Mouse (Mus musculus) CH12.LX (cell line): Measurements from ENCODE around the gene Uox. TPM values are rescaled to one million over a fixed set of nuclear protein-coding genes. Genes with fewer than 3 reads are reported as not detected.

Experiments
- DNase-seq: peaks from one replicate; pipeline ENCODE4 v3.0.0-alpha.2; 2013; ENCODE audit errors: extremely low read depth
- H3K27ac ChIP-seq: 2 replicates; pipeline ENCODE4 v1.5.1; 2012; ENCODE audit warnings: low read depth, mild to moderate bottlenecking, control low read depth, moderate library complexity; ENCODE audit not compliant: insufficient read depth
- H3K27me3 ChIP-seq: replicated peaks from 2 replicates; pipeline ENCODE3; 2012; ENCODE audit warnings: inconsistent platforms
- H3K36me3 ChIP-seq, 2 experiments: replicated peaks in 1 of 2; 2 replicates each; pipeline versions ENCODE3 to v1.6.1; 2012; ENCODE audit warnings: inconsistent platforms in 1 of 2, low read length in 1 of 2, mild to moderate bottlenecking in 1 of 2, mixed read lengths in 1 of 2, moderate library complexity in 1 of 2; ENCODE audit not compliant: control insufficient read depth in 1 of 2, insufficient read depth in 1 of 2
- H3K4me1 ChIP-seq, 2 experiments: 2 replicates each; pipeline ENCODE4 v1.6.1; 2012; ENCODE audit warnings: inconsistent platforms in 1 of 2, moderate library complexity in 1 of 2; ENCODE audit not compliant: insufficient read depth in 2 of 2, control insufficient read depth in 1 of 2
- H3K4me2 ChIP-seq: 2 replicates; pipeline ENCODE4 v1.6.1; 2012; ENCODE audit warnings: low read depth, mild to moderate bottlenecking, control low read depth; ENCODE audit not compliant: poor library complexity, insufficient read depth, severe bottlenecking
- H3K4me3 ChIP-seq, 3 experiments: fragments of 150-350 bp in 1 of 3; sonication (generic) in 1 of 3; replicated peaks in 1 of 3; 2 replicates each; pipeline versions ENCODE3 to v1.5.1; 2011 to 2012; ENCODE audit warnings: low read depth in 2 of 3, low read length in 2 of 3, mild to moderate bottlenecking in 2 of 3, moderate library complexity in 2 of 3, control low read depth in 1 of 3, improper control_type of control experiment in 1 of 3, inconsistent platforms in 1 of 3, mixed read lengths in 1 of 3; ENCODE audit not compliant: poor library complexity in 1 of 3
- H3K79me2 ChIP-seq: replicated peaks from 2 replicates; pipeline ENCODE4 v1.6.1; 2012; ENCODE audit warnings: mild to moderate bottlenecking, moderate library complexity; ENCODE audit not compliant: control insufficient read depth, poor library complexity, insufficient read depth, severe bottlenecking; ENCODE audit errors: extremely low read depth
- H3K9ac ChIP-seq: 2 replicates; pipeline ENCODE4 v1.6.1; 2012; ENCODE audit warnings: low read depth, mild to moderate bottlenecking, control low read depth, moderate library complexity; ENCODE audit not compliant: insufficient read depth
- H3K9me3 ChIP-seq: replicated peaks from 2 replicates; pipeline ENCODE3; 2012; ENCODE audit warnings: low read length, inconsistent platforms, mixed read lengths
- BHLHE40 ChIP-seq: IDR thresholded peaks from 2 replicates; pipeline ENCODE4 v1.6.1; 2011; ENCODE audit warnings: mild to moderate bottlenecking, low read depth, low read length, improper control_type of control experiment
- E2F4 ChIP-seq: IDR thresholded peaks from 2 replicates; pipeline ENCODE4 v1.6.1; 2011; ENCODE audit warnings: low read depth, low read length, improper control_type of control experiment; ENCODE audit not compliant: insufficient replicate concordance
- ELF1 ChIP-seq: IDR thresholded peaks from 2 replicates; pipeline ENCODE4 v1.6.1; 2014; ENCODE audit warnings: low read depth, mild to moderate bottlenecking, inconsistent platforms, low read length, improper control_type of control experiment
- ETS1 ChIP-seq: conservative IDR thresholded peaks from 2 replicates; pipeline ENCODE4 v1.6.1; 2012; ENCODE audit warnings: low read depth, mild to moderate bottlenecking, inconsistent platforms, low read length, improper control_type of control experiment, moderate library complexity
- GABPA ChIP-seq: IDR thresholded peaks from 2 replicates; pipeline ENCODE4 v1.6.1; 2012; ENCODE audit warnings: low read depth, low read length, improper control_type of control experiment, inconsistent platforms; ENCODE audit not compliant: insufficient replicate concordance
- IRF4 ChIP-seq: IDR thresholded peaks from 2 replicates; pipeline ENCODE4 v1.6.1; 2014; ENCODE audit warnings: low read depth, mild to moderate bottlenecking, inconsistent platforms, low read length, improper control_type of control experiment
- JUN ChIP-seq: IDR thresholded peaks from 2 replicates; pipeline ENCODE4 v1.6.1; 2011; ENCODE audit warnings: low read depth, mild to moderate bottlenecking, low read length, improper control_type of control experiment, moderate library complexity; ENCODE audit not compliant: insufficient read depth
- JUND ChIP-seq: conservative IDR thresholded peaks from 2 replicates; pipeline ENCODE4 v1.6.1; 2011; ENCODE audit warnings: low read depth, low read length, improper control_type of control experiment
- MAFK ChIP-seq: IDR thresholded peaks from 2 replicates; pipeline ENCODE4 v1.6.1; 2011; ENCODE audit warnings: low read length, improper control_type of control experiment; ENCODE audit not compliant: insufficient replicate concordance
- MAX ChIP-seq: IDR thresholded peaks from 2 replicates; pipeline ENCODE4 v1.6.1; 2011; ENCODE audit warnings: low read length, improper control_type of control experiment
- MEF2A ChIP-seq: IDR thresholded peaks from 2 replicates; pipeline ENCODE4 v1.6.1; 2014; ENCODE audit warnings: low read depth, mild to moderate bottlenecking, inconsistent platforms, low read length, improper control_type of control experiment, borderline replicate concordance
- MYC ChIP-seq: IDR thresholded peaks from 2 replicates; pipeline ENCODE4 v1.6.1; 2011; ENCODE audit warnings: low read depth, mild to moderate bottlenecking, improper control_type of control experiment, low read length
- NELFE ChIP-seq: IDR thresholded peaks from 2 replicates; pipeline ENCODE4 v1.6.1; 2011; ENCODE audit warnings: low read depth, low read length, improper control_type of control experiment
- NRF1 ChIP-seq: IDR thresholded peaks from 2 replicates; pipeline ENCODE4 v1.6.1; 2014; ENCODE audit warnings: low read depth, mild to moderate bottlenecking, inconsistent platforms, low read length, improper control_type of control experiment, moderate library complexity
- PAX5 ChIP-seq: IDR thresholded peaks from 2 replicates; pipeline ENCODE4 v1.6.1; 2012; ENCODE audit warnings: low read length, inconsistent platforms, mixed read lengths
- POLR2A ChIP-seq: IDR thresholded peaks from 2 replicates; pipeline ENCODE4 v1.6.1; 2011; ENCODE audit warnings: low read depth, mild to moderate bottlenecking, improper control_type of control experiment, low read length
- RCOR1 ChIP-seq: conservative IDR thresholded peaks from 2 replicates; pipeline ENCODE4 v1.6.1; 2012; ENCODE audit warnings: low read depth, mild to moderate bottlenecking, inconsistent platforms, low read length, improper control_type of control experiment
- SIN3A ChIP-seq: IDR thresholded peaks from 2 replicates; pipeline ENCODE4 v1.6.1; 2012; ENCODE audit warnings: low read length, improper control_type of control experiment, inconsistent platforms
- SMC3 ChIP-seq: IDR thresholded peaks from 2 replicates; pipeline ENCODE4 v1.6.1; 2011; ENCODE audit warnings: low read depth, low read length, improper control_type of control experiment
- TCF12 ChIP-seq: IDR thresholded peaks from 2 replicates; pipeline ENCODE4 v1.6.1; 2014; ENCODE audit warnings: low read depth, mild to moderate bottlenecking, inconsistent platforms, low read length, improper control_type of control experiment
- UBTF ChIP-seq: IDR thresholded peaks from 2 replicates; pipeline ENCODE4 v1.6.1; 2012; ENCODE audit warnings: low read depth, mild to moderate bottlenecking, inconsistent platforms, low read length, improper control_type of control experiment, moderate library complexity
- USF2 ChIP-seq: conservative IDR thresholded peaks from 2 replicates; pipeline ENCODE4 v1.6.1; 2011; ENCODE audit warnings: low read depth, low read length, improper control_type of control experiment
- ZC3H11A ChIP-seq: IDR thresholded peaks from 2 replicates; pipeline ENCODE4 v1.6.1; 2012; ENCODE audit warnings: low read depth, mild to moderate bottlenecking, inconsistent platforms, low read length, improper control_type of control experiment
- ZKSCAN1 ChIP-seq: IDR thresholded peaks from 2 replicates; pipeline ENCODE4 v1.6.1; 2012; ENCODE audit warnings: low read depth, inconsistent platforms, low read length, improper control_type of control experiment, borderline replicate concordance
- dilution Hi-C: fragments of 300-500 bp; cut with MboI; formaldehyde crosslinking; loops from 2 replicates; pipeline ENCODE4 v1.14.3; 2020; ENCODE audit warnings: low sequenced_read_pairs; ENCODE audit not compliant: extremely low pct_unique_long_range_greater_than_20kb, extremely low pct_ligation_motif_present
- in situ Hi-C: fragments of 300-500 bp; cut with MboI; formaldehyde crosslinking; loops from 3 replicates; pipeline ENCODE4 v1.14.3; 2019; ENCODE audit warnings: low sequenced_read_pairs, low pct_ligation_motif_present, low pct_unique_long_range_greater_than_20kb, mixed read lengths
- polyA plus RNA-seq: library from polyadenylated mRNA; unstranded; fragments of >175 nt; gene quantifications from 2 replicates; pipeline ENCODE4 v1.2.1, GENCODE M21; 2012; ENCODE audit warnings: low read depth; ENCODE audit not compliant: insufficient read length
- total RNA-seq, 2 experiments: library from RNA; depleted of rRNA; stranded (reverse); fragments of 300-350 nt in 1 of 2; fragments of >200 nt in 1 of 2; gene quantifications; 2 replicates each; pipeline ENCODE4 v1.2.3; 2012 to 2014

The Uox gene
- total and polyA plus RNA-seq, 3 experiments, result not detected

DNA sequence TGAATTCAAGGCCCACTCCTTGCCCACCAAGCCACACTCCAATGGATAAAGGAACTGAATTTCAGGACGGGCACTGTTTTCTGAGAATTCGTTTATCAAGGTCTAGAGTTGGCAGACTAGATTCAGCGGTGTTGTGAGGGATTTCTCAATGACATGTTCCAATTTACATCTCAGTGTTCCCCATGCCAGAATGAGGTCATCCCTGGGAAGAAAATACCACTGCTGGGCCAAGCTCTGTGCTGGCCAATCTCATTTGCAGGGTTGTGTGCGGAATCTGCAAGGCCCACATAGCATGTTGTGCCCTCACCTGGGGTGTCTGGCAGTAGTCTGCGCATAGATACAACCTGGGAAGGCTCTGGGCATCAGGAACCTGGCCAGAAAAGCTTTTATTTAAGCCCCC is 89.1 kb downstream of the Uox start:
- H3K9ac ChIP-seq, result no peak overlapping the region
- dilution Hi-C loops, result no loop called here
- H3K4me1 ChIP-seq, result peaks cover 7 to 26% of the 10 kb centered on the region in 2 experiments
- H3K79me2 ChIP-seq, result no peaks in the 10 kb centered on the region
- H3K9me3 ChIP-seq, result no peaks in the 10 kb centered on the region
- no peak overlapping the region for H3K27ac ChIP-seq
- no peaks in the 10 kb centered on the region for H3K27me3 ChIP-seq
- H3K4me3 ChIP-seq, result no peak overlapping the region
- H3K4me2 ChIP-seq, result no peak overlapping the region
- no peak for DNase-seq
- no peaks in the 10 kb centered on the region for H3K36me3 ChIP-seq
- in situ Hi-C loops, result no loop called here
- no peak for TF ChIP-seq NELFE
- TF ChIP-seq SIN3A, result no peak
- TF ChIP-seq ZC3H11A, result no peak
- no peak for TF ChIP-seq UBTF
- no peak for TF ChIP-seq MEF2A
- TF ChIP-seq MAX, result no peak
- no peak for TF ChIP-seq RCOR1
- no peak for TF ChIP-seq BHLHE40
- no peak for TF ChIP-seq POLR2A
- no peak for TF ChIP-seq PAX5
- no peak for TF ChIP-seq E2F4
- TF ChIP-seq USF2, result no peak
- TF ChIP-seq MAFK, result no peak
- no peak for TF ChIP-seq MYC
- no peak for TF ChIP-seq SMC3
- no peak for TF ChIP-seq ZKSCAN1
- TF ChIP-seq IRF4, result no peak
- TF ChIP-seq JUND, result no peak
- TF ChIP-seq ELF1, result no peak
- TF ChIP-seq ETS1, result no peak

DNA sequence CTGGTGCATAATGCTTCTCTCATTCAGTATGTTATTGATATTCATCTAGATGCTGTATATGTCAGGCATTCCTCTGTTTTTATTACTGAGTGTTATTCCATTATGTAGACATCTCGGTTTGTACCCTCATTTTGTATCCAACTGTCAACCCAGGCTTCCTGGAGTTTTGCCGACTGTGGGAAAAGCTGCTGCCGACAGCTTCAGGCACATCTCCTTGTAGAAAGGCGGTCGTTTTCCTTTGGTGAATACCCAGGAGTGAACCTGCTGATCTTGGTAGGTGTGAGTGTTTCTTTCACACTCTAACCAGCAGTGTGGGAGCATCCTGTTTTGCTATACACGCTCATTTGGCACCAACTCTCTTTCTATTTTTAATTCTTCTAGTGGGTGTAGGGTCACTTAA is 90.8 kb downstream of the Uox start:
- no peak overlapping the region for H3K27ac ChIP-seq
- no peak overlapping the region for H3K9ac ChIP-seq
- no peaks in the 10 kb centered on the region for H3K36me3 ChIP-seq
- H3K27me3 ChIP-seq, result no peaks in the 10 kb centered on the region
- no peaks in the 10 kb centered on the region for H3K79me2 ChIP-seq
- no peaks in the 10 kb centered on the region for H3K9me3 ChIP-seq
- dilution Hi-C loops, result no loop called here
- DNase-seq, result no peak
- TF ChIP-seq NELFE (no peak), NRF1 (no peak), GABPA (no peak), MEF2A (no peak), RCOR1 (no peak), MAX (no peak), TCF12 (no peak), JUN (no peak)
- in situ Hi-C loops, result no loop called here
- no peak overlapping the region for H3K4me3 ChIP-seq
- H3K4me2 ChIP-seq, result no peak overlapping the region
- peaks cover 0 to 16% of the 10 kb centered on the region in 2 experiments; a peak in 3 of 4 replicates for H3K4me1 ChIP-seq
